Mouse (Mus musculus) liver, embryonic 14.5 days (tissue): ENCODE measurements around the gene Srgap1. TPM values are rescaled to one million over a fixed set of nuclear protein-coding genes. Genes with fewer than 3 reads are reported as not detected.

Experiments used
- ATAC-seq: fragments of 200-750 bp; cut with Nextera tagmentation; 2 replicates; pipeline ENCODE4 v1.8.0; 2017; ENCODE audit warnings: moderate number of reproducible peaks, mild to moderate bottlenecking, moderate library complexity; ENCODE audit not compliant: insufficient read depth
- DNase-seq, 3 experiments: peaks; one replicate each; pipeline ENCODE4 v3.0.0-alpha.2; 2012 to 2013; ENCODE audit warnings: low read depth in 3 of 3, low spot score in 3 of 3
- H3K27ac ChIP-seq: fragments of 300-500 bp; sonication (generic); 2 replicates; pipeline ENCODE4 v1.5.1; 2014; ENCODE audit warnings: moderate library complexity, mild to moderate bottlenecking, control low read depth, inconsistent platforms
- H3K27me3 ChIP-seq: fragments of 300-500 bp; sonication (generic); 2 replicates; pipeline ENCODE4 v1.6.1; 2014; ENCODE audit warnings: mild to moderate bottlenecking, low read length, moderate library complexity; ENCODE audit not compliant: control insufficient read depth, insufficient read depth
- H3K36me3 ChIP-seq: fragments of 300-500 bp; sonication (generic); replicated peaks from 2 replicates; pipeline ENCODE4 v1.6.1; 2014; ENCODE audit warnings: low read depth; ENCODE audit not compliant: control insufficient read depth, insufficient read depth
- H3K4me1 ChIP-seq, 2 experiments: fragments of 200-500 bp in 1 of 2; fragments of 300-500 bp in 1 of 2; sonication (generic) in 1 of 2; replicated peaks; 2 replicates each; pipeline ENCODE4 v1.6.1; 2012 to 2014; ENCODE audit warnings: antibody characterized with exemption in 1 of 2, inconsistent platforms in 1 of 2, low read length in 1 of 2; ENCODE audit not compliant: control insufficient read depth in 2 of 2, insufficient read depth in 2 of 2
- H3K4me2 ChIP-seq: fragments of 300-500 bp; sonication (generic); 2 replicates; pipeline ENCODE4 v1.6.1; 2014; ENCODE audit warnings: low read depth, mild to moderate bottlenecking, control low read depth, moderate library complexity
- H3K4me3 ChIP-seq, 2 experiments: fragments of 200-500 bp in 1 of 2; fragments of 300-500 bp in 1 of 2; sonication (generic) in 1 of 2; 2 replicates each; pipeline ENCODE4 v1.5.1; 2012 to 2014; ENCODE audit warnings: low read depth in 2 of 2, low read length in 2 of 2, mild to moderate bottlenecking in 2 of 2, control low read depth in 1 of 2, inconsistent platforms in 1 of 2, moderate library complexity in 1 of 2; ENCODE audit not compliant: insufficient read depth in 1 of 2
- H3K9ac ChIP-seq: fragments of 300-500 bp; sonication (generic); replicated peaks from 2 replicates; pipeline ENCODE4 v1.6.1; 2014; ENCODE audit warnings: mild to moderate bottlenecking, control low read depth, moderate library complexity
- H3K9me3 ChIP-seq: fragments of 300-500 bp; sonication (generic); 2 replicates; pipeline ENCODE4 v1.6.1; 2016; ENCODE audit warnings: low read length, mixed read lengths; ENCODE audit not compliant: control insufficient read depth
- CTCF ChIP-seq: IDR thresholded peaks from 2 replicates; pipeline ENCODE4 v1.5.1; 2016; ENCODE audit warnings: antibody characterized with exemption, low read depth, control low read depth
- EP300 ChIP-seq: IDR thresholded peaks from 2 replicates; pipeline ENCODE4 v1.6.1; 2016; ENCODE audit warnings: antibody characterized with exemption, low read depth
- WGBS: fragments of 180-500 bp; shearing (Covaris S2); extraction: QIAGEN DNeasy Blood & Tissue Kit; methylation state at CpG from one replicate; pipeline ENCODE4 v1.1.7; 2014; ENCODE audit not compliant: insufficient replicate concordance; 5-methylcytosine and 5-hydroxymethylcytosine counted together
- polyA plus RNA-seq, 2 experiments: library from polyadenylated mRNA; depleted of rRNA in 1 of 2; stranded (reverse) in 1 of 2; unstranded in 1 of 2; fragments of >200 nt; fragmentation: Nextera tagmentation in 1 of 2; extraction: Ambion mirVana in 1 of 2; gene quantifications; 2 replicates each; pipeline versions ENCODE4 v1.2.1 to v1.2.3; 2012 to 2014

Gene Srgap1
- polyA plus RNA-seq, 2 experiments = 0.66 to 0.79 TPM

DNA sequence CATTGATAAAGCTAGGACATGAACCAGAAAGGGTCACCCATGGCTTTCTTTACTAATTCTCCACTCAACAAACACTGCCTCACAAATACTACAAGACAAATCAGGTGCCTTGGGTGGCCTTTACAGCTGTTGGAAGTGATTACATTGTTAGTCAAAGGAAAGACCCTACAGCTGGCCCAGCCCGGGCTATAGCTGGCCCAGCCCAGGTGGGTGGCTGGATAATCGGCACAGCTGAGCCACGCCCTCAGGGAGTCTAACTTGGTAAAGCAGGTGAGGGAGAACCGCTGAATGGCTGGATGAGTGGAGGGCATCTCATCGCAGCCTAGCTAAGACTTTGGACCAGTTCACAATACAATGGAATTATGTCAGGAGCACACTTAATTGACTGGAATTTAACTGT is 13.8 kb downstream of the Srgap1 start:
- Histone ChIP-seq H3K27me3 (no peaks in the 10 kb centered on the region), H3K36me3 (no peaks in the 10 kb centered on the region), H3K4me2 (no peak overlapping the region), H3K9ac (no peak overlapping the region), H3K4me3 (no peak overlapping the region), H3K27ac (no peak overlapping the region), H3K9me3 (no peaks in the 10 kb centered on the region), H3K4me1 (peaks cover 0 to 2% of the 10 kb centered on the region in 2 experiments; a peak in 2 of 4 replicates)
- 57% methylated on average over 5 of the region's 5 CpGs for WGBS
- no peak for TF ChIP-seq EP300
- TF ChIP-seq CTCF = no peak
- DNase-seq = no peak
- ATAC-seq = no peak

DNA sequence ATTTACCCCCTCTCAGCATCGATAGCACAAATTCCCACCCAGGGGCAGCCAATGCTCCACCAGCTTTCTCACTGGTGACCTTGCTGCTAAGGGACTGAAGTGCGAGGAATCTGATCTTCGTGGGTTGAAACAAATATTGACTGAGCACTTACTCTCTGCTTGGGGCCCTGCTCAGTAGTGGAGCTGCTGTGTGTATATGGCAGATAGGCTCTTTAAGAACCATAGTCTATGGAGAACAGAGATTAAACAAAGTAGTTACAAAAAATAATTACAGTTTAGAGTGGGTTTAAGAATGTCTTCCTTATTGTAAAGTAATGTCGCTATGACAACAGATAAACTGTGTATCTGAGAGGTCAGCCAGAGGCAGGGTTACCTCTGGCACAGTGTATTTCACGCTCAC is 16.7 kb downstream of the Srgap1 start:
- H3K9me3 ChIP-seq = no peaks in the 10 kb centered on the region
- no peak for ATAC-seq
- no peak overlapping the region for H3K27ac ChIP-seq
- peaks cover 0 to 2% of the 10 kb centered on the region in 2 experiments; a peak in 2 of 4 replicates for H3K4me1 ChIP-seq
- no peak for DNase-seq
- 52% methylated on average over 5 of the region's 5 CpGs for WGBS
- H3K36me3 ChIP-seq = no peaks in the 10 kb centered on the region
- no peak for TF ChIP-seq CTCF
- no peak for TF ChIP-seq EP300
- H3K4me3 ChIP-seq = no peak overlapping the region
- no peaks in the 10 kb centered on the region for H3K27me3 ChIP-seq
- H3K9ac ChIP-seq = no peak overlapping the region
- no peak overlapping the region for H3K4me2 ChIP-seq

DNA sequence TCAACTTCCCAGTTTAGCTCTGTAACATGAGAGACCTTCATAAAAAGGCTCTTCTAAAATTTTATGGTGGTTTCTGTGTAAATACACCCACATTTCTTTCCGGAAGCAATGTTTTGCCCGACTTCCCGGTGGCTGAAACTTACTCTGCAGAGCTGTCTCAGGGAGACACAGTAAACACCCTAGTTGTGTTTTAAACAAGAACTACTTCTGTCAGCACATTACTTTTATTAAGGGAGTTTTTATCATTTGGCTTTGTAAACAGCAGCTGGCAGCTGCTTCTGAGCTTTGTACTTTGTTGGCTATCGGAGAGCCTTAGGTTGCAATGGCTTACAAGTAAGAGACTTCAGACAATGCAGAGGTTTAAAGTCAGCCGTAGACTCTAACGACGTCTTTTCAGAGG is 17.4 kb downstream of the Srgap1 start:
- ATAC-seq = no peak
- Histone ChIP-seq H3K4me1 (peaks cover 0 to 2% of the 10 kb centered on the region in 2 experiments; a peak in 2 of 4 replicates), H3K4me3 (no peak overlapping the region), H3K27ac (no peak overlapping the region), H3K9ac (no peak overlapping the region), H3K4me2 (no peak overlapping the region), H3K9me3 (no peaks in the 10 kb centered on the region), H3K36me3 (no peaks in the 10 kb centered on the region), H3K27me3 (no peaks in the 10 kb centered on the region)
- DNase-seq = no peak
- 59% methylated on average over 7 of the region's 7 CpGs for whole genome bisulfite sequencing
- TF ChIP-seq CTCF (no peak), EP300 (no peak)

DNA sequence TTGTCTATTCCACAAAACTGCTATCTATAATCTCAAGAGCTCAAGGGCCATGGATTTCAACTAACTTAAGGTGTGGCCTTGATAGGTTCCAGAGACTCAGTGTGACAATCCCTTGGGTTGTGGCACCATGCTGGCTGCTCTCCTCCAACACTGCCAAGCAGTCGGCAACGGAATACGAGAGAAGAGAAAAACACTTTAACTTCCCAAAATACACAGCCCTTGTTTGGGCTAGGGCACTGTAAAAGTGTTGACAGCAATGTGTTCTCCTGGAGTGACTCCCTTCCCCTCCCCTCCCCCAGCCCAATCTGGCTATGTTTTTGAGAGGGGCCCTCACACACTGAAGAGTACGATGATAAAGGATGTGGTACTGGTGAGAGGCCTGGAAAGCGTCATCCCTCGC is 21.9 kb downstream of the Srgap1 start:
- H3K9me3 ChIP-seq = no peaks in the 10 kb centered on the region
- WGBS = 69% methylated on average over 6 of the region's 6 CpGs
- H3K27me3 ChIP-seq = no peaks in the 10 kb centered on the region
- TF ChIP-seq EP300 = no peak
- TF ChIP-seq CTCF = no peak
- H3K4me2 ChIP-seq = no peak overlapping the region
- H3K4me1 ChIP-seq = no peaks in the 10 kb centered on the region; a peak in 1 of 4 replicates
- ATAC-seq (no peak), DNase-seq (no peak)
- no peak overlapping the region for H3K27ac ChIP-seq
- no peak overlapping the region for H3K9ac ChIP-seq
- H3K36me3 ChIP-seq = no peaks in the 10 kb centered on the region
- H3K4me3 ChIP-seq = no peak overlapping the region

DNA sequence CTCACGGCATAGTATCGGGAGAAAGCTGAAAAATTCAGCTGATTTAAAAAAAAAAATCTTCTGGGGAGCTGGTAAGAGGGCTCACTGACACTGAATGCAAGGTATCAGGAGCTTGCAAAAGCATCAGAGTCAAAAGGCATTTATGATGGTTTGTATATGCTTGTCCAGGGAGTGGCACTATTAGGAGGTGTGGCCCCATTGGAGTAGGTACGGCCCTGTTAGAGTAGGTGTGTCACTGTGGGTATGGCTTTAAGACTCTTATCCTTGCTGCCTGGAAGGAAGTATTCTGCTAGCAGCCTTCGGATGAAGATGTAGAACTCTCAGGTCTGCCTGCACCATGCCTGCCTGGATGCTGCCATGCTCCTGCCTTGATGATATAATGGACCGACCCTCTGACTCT is 26.2 kb downstream of the Srgap1 start:
- no peak for TF ChIP-seq EP300
- no peak for TF ChIP-seq CTCF
- Histone ChIP-seq H3K9ac (no peak overlapping the region), H3K9me3 (no peaks in the 10 kb centered on the region), H3K4me2 (no peak overlapping the region), H3K27ac (no peak overlapping the region), H3K27me3 (no peaks in the 10 kb centered on the region), H3K4me3 (no peak overlapping the region), H3K36me3 (no peaks in the 10 kb centered on the region), H3K4me1 (peaks cover 0 to 17% of the 10 kb centered on the region in 2 experiments; a peak in 2 of 4 replicates)
- ATAC-seq (no peak), DNase-seq (no peak)
- WGBS = 66% methylated on average over 5 of the region's 5 CpGs
